Mouse (Mus musculus) bone marrow macrophage, adult 2 months (primary cell): ENCODE measurements around the gene Krt19. TPM values are rescaled to one million over a fixed set of nuclear protein-coding genes. Genes with fewer than 3 reads are reported as not detected.

Experiments
- H3K27ac ChIP-seq: 2 replicates; pipeline ENCODE4 v1.5.1; 2012; ENCODE audit warnings: low read depth, low read length; ENCODE audit not compliant: insufficient read depth
- H3K4me1 ChIP-seq: 2 replicates; pipeline ENCODE4 v1.6.1; 2012; ENCODE audit warnings: low read length; ENCODE audit not compliant: control insufficient read depth, insufficient read depth
- H3K4me3 ChIP-seq: 2 replicates; pipeline ENCODE4 v1.5.1; 2012; ENCODE audit warnings: mild to moderate bottlenecking, low read length, moderate library complexity; ENCODE audit not compliant: insufficient read depth
- CTCF ChIP-seq: IDR thresholded peaks from 2 replicates; pipeline ENCODE4 v1.5.1; 2012; ENCODE audit warnings: low read depth, mild to moderate bottlenecking, low read length, moderate library complexity
- POLR2A ChIP-seq: IDR thresholded peaks from 2 replicates; pipeline ENCODE4 v1.6.1; 2012; ENCODE audit warnings: mild to moderate bottlenecking, low read depth, low read length, borderline replicate concordance
- polyA plus RNA-seq: library from polyadenylated mRNA; stranded (reverse); fragments of >200 nt; gene quantifications from 2 replicates; pipeline ENCODE4 v1.2.4, GENCODE M21; 2012; ENCODE audit not compliant: missing spikeins, insufficient read depth, insufficient read length

Krt19 gene
- polyA plus RNA-seq, 1 experiment, result not detected

- no peak for TF ChIP-seq CTCF
- no peak for TF ChIP-seq POLR2A
- H3K4me1 ChIP-seq, result no peaks in the 10 kb centered on the region
- no peak overlapping the region for H3K4me3 ChIP-seq
- no peak overlapping the region for H3K27ac ChIP-seq
These were observed 45.6 kb downstream of the Krt19 start for GRCm38 (mm10) chr11:100102693-100103429.

- H3K4me3 ChIP-seq, result no peak overlapping the region
- no peak overlapping the region for H3K27ac ChIP-seq
- no peaks in the 10 kb centered on the region for H3K4me1 ChIP-seq
- TF ChIP-seq POLR2A (no peak), CTCF (no peak)
These were observed 48.1 kb downstream of the Krt19 start for GRCm38 (mm10) chr11:100100391-100100790.

GRCm38 (mm10) chr11:100097819-100098218 lies 50.6 kb downstream of the Krt19 start:
- no peak overlapping the region for H3K27ac ChIP-seq
- TF ChIP-seq CTCF (no peak), POLR2A (no peak)
- H3K4me3 ChIP-seq, result no peak overlapping the region
- no peaks in the 10 kb centered on the region for H3K4me1 ChIP-seq

GRCm38 (mm10) chr11:100096141-100096540 lies 52.3 kb downstream of the Krt19 start, which contains the start of gene Krt35:
Gene Krt35 (minus strand): TSS chr11:100096241.
- no peak within 1 kb of the TSS for H3K4me3 ChIP-seq

More at GRCm38 (mm10) chr11:100096141-100096540, 52.3 kb downstream of the Krt19 start, which contains the start of gene Krt35:
- TF ChIP-seq CTCF (no peak), POLR2A (no peak)
- Histone ChIP-seq H3K4me1 (no peaks in the 10 kb centered on the region), H3K27ac (no peak within 1 kb of the TSS)

Other genes with a start within 250 kb of the Krt19 start
- not detected in 2 replicates for gene Krtap31-1, start 240.7 kb downstream of the Krt19 start, polyA plus RNA-seq
- not detected in 2 replicates for gene Gm11565, start 233.9 kb downstream of the Krt19 start, polyA plus RNA-seq
- not detected in 2 replicates for gene Krtap31-2, start 212.4 kb downstream of the Krt19 start, polyA plus RNA-seq
- not detected in 2 replicates for gene Krtap9-5, start 200.2 kb downstream of the Krt19 start, polyA plus RNA-seq
- gene Krtap29-1, start 169.6 kb downstream of the Krt19 start, polyA plus RNA-seq, result not detected in 2 replicates
- gene Krtap16-1, start 162.1 kb downstream of the Krt19 start, polyA plus RNA-seq, result not detected in 2 replicates
- not detected in 2 replicates for gene Krtap17-1, start 154.7 kb downstream of the Krt19 start, polyA plus RNA-seq
- gene Krt33a, start 132.5 kb downstream of the Krt19 start, polyA plus RNA-seq, result not detected in 2 replicates
- gene Krt33b, start 118.8 kb downstream of the Krt19 start, polyA plus RNA-seq, result not detected in 2 replicates
- gene Krt34, start 107.1 kb downstream of the Krt19 start, polyA plus RNA-seq, result not detected in 2 replicates
- gene Krt31, start 98.1 kb downstream of the Krt19 start, polyA plus RNA-seq, result not detected in 2 replicates
- gene Krt32, start 60.4 kb downstream of the Krt19 start, polyA plus RNA-seq, result not detected in 2 replicates
- gene Krt35, start 52.4 kb downstream of the Krt19 start, polyA plus RNA-seq, result not detected in 2 replicates
- not detected in 2 replicates for gene Krt36, start 43.0 kb downstream of the Krt19 start, polyA plus RNA-seq
- not detected in 2 replicates for gene Krt13, start 27.1 kb downstream of the Krt19 start, polyA plus RNA-seq
- not detected in 2 replicates for gene Krt15, start 12.7 kb downstream of the Krt19 start, polyA plus RNA-seq
- gene Krt9, start 44.6 kb upstream of the Krt19 start, polyA plus RNA-seq, result not detected in 2 replicates
- not detected in 2 replicates for gene Krt14, start 58.9 kb upstream of the Krt19 start, polyA plus RNA-seq
- gene Krt16, start 100.2 kb upstream of the Krt19 start, polyA plus RNA-seq, result not detected in 2 replicates
- gene Krt17, start 112.4 kb upstream of the Krt19 start, polyA plus RNA-seq, result not detected in 2 replicates
- gene Krt42, start 121.2 kb upstream of the Krt19 start, polyA plus RNA-seq, result not detected in 2 replicates
- 922 and 1,042 TPM in 2 replicates for gene Eif1, start 171.2 kb upstream of the Krt19 start, polyA plus RNA-seq
- gene Gast, start 185.7 kb upstream of the Krt19 start, polyA plus RNA-seq, result not detected in 2 replicates
- gene Hap1, start 207.5 kb upstream of the Krt19 start, polyA plus RNA-seq, result 0.68 and 1.2 TPM in 2 replicates
- gene Jup, start 249.1 kb upstream of the Krt19 start, polyA plus RNA-seq, result 7.3 and 15.0 TPM in 2 replicates